Mouse (Mus musculus) thymus, postnatal 14 days (tissue): ENCODE data around the gene Fgf10.

Source experiments
- DNase-seq: peaks from one replicate; pipeline ENCODE4 v3.0.0; 2021

The Fgf10 gene

GRCm38 (mm10) chr13:118669491-118669890 lies at the start of gene Fgf10:
TSS of gene Fgf10 (plus strand) at chr13:118669791.
- DNase-seq: no peak

DNA sequence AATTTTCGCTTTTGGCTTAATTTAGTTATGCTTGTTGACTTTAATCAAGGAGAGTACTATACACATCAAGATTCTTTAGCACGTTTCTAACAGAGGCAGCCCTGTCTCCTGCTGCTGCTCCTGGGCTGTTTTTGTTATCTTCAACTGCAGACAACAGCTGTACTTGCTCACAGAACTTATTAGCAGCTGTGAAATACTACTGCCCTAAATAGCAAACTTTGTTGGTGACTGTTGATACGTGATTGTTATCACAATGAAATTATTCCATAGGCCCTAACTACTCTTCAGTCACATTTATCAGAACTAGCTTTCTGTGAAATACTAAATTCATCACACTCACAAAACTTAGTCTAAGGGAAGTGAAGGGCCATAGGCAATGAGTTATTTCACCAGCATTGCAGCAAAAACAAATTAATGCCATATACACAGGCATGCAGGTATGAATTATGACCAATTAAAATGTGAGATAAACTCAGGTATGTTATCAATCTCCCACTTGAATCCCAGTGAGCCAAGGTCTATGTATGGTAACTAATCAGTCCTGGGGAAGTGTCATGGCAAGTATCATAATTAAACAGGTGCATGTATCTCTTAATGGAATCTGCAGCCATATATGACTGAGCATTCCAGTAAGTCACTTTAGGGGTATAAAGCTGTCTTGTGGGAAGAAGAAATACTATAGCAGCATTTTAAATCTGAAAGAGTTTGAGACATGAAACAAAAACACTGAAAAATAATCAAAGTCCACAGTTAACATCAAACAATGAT lies 39.7 kb upstream of the Fgf10 start:
- DNase-seq: no peak

GRCm38 (mm10) chr13:118631500-118631899 lies 38.1 kb upstream of the Fgf10 start:
- DNase-seq: no peak

DNA sequence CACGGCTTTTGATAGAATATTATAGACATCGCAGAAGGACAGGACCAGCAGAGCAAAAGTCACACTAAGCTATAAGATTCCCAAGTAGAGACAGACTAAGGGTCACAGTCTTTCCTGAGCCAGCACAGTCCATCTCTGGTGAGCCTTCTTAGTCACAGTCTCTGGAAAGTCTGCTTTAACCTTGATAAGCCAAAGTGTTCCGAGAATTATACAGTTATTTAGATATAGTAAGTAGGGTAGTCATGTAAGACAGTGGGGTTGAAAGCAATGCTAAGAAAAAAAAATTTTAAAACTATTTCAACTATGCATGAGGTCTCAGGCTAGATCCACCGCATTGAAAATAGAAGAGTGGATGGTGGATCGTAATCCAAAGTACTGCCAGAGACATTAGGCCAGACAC lies 33.5 kb upstream of the Fgf10 start:
- no peak for DNase-seq

DNA sequence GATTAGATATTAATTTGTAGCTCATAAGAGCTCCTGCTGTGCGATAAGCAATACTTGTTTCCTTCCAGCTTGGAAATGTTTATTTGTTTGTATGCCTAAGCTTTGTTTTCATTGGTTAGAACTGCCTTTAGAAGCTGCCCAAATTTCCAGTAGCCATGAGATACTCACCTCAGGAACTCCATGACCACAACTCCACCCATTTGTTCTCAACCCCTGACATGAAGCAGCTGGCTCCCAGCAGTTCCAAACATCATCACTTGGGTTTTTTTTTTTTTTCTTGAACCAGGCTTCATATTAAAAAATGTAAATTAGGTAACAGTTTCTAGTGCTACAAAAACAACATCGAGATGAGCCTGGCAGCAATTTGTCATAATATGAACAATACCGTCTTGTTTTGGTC lies 27.0 kb upstream of the Fgf10 start:
- DNase-seq: no peak

- no peak for DNase-seq
Measured at GRCm38 (mm10) chr13:118643138-118643537, 26.5 kb upstream of the Fgf10 start.

GRCm38 (mm10) chr13:118656991-118657390 lies 12.6 kb upstream of the Fgf10 start:
- DNase-seq: no peak

- no peak for DNase-seq
Measured at GRCm38 (mm10) chr13:118658031-118658430, 11.6 kb upstream of the Fgf10 start.

DNA sequence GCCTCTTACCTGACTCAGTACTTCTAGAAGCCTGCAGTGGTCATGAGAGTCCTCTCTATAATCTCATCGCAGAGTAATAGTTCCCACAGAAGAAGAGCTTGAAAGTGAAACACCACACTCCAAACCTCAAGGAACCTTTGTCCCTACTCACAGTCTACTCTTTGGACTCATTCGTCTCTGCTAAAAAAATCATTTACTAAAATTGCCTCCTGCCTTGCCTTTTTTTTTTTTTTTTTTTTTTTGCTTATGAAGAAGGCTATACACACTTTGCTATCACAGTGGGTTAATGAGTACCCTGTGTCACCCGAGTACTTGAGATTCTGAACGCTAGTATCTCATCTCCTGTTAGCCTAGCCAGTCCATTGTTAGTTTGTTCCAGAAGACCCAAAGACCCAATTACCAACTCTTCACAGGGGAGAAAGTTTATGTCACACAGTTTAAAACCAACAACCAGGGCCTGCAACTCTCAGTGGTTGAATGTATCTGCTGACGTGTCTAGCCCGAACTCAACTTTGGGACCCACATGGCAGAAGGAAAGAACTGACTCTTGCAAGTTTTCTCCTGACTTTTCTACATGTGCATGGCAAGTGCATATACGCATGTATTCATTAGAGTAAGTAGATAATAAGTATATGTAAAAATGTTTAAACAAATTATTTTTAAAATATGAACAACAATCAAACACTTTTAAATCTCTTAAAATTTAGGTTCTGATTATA lies 10.8 kb upstream of the Fgf10 start:
- DNase-seq: no peak

GRCm38 (mm10) chr13:118661664-118662063 lies 7.9 kb upstream of the Fgf10 start:
- DNase-seq: no peak

- DNase-seq: no peak
Measured at GRCm38 (mm10) chr13:118664901-118665300, 4.7 kb upstream of the Fgf10 start.

DNA sequence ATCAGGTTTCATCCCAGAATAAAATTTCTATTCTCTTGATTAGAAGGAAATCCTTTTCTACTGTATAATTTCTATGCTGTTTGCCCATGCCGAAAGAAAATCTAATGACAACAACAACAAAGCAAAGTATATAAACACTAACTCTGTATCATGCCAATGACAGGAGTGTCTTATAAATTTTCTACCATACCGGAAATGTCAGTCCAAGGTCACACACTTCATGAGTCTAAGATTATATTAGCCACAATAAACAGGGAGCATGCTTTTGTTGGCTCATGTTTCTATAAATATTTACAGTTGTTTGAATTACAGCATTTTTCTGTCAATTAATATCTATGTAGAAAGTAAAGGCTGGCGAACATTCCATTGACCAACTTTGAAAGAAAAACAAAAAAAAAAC lies 9.6 kb downstream of the Fgf10 start:
- DNase-seq: no peak

DNA sequence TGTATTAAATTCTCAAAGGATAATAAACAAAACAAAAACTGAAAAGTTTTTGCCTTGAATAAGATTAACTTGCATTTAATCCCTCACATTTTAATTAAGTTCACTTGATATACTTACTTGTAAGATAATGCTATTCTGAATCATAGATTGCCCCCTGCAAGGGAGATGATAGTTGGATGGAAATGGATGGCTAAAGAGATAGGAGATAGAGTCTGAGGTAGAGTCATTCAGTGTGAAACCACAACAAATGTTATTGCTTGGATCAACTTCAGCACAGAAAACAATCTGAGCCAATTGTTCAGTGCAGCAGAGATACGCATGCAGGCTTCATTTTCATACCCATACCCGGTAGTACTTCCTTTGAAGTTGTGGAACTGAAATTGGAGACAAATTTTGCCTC lies 23.5 kb downstream of the Fgf10 start:
- no peak for DNase-seq

- no peak for DNase-seq
Measured at GRCm38 (mm10) chr13:118695103-118695502, 25.5 kb downstream of the Fgf10 start.

DNA sequence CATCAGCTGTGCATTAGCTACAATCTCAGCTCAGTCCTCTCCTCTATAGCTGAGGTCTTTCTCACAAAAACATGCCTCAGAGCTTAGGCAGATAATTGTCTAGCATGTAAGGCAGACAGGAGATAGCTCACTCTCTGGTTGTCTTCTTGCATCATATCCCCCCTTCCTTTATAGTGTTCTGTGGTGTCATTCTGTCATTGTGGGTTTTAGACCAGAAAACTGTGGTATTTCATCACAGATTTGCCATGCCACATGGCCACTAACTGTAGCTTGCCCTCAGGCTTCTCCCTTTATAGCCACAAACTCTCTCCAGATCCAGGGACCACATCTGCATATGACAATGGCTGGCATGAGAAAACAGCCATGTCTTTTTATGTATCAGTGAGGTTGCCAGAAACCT lies 34.1 kb downstream of the Fgf10 start:
- DNase-seq: no peak

DNA sequence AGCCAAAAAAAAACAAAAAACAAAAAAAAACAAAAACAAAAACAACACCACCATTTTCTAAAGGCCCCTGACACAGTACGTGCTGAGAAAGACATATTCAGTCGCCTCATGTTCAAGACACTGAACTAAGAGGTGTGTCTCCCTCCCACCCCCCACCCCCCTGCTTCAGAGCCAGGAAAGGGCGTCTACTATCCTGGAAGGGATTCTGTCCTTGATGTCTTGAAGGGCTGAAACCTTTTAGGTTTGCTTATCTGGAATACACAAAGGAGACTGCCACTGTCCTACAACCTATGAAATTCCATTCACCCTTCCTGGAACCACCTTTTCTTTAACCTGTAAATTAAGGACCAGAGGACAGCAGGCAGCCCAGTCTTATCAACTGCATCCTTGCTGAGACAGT lies 36.1 kb downstream of the Fgf10 start:
- no peak for DNase-seq

- DNase-seq: no peak
Measured at GRCm38 (mm10) chr13:118709912-118710311, 40.3 kb downstream of the Fgf10 start.

GRCm38 (mm10) chr13:118713626-118714150 lies 44.1 kb downstream of the Fgf10 start:
- no peak for DNase-seq

GRCm38 (mm10) chr13:118714284-118715065 lies 44.9 kb downstream of the Fgf10 start:
- DNase-seq: no peak

GRCm38 (mm10) chr13:118715066-118716018 lies 45.8 kb downstream of the Fgf10 start:
- no peak for DNase-seq

DNA sequence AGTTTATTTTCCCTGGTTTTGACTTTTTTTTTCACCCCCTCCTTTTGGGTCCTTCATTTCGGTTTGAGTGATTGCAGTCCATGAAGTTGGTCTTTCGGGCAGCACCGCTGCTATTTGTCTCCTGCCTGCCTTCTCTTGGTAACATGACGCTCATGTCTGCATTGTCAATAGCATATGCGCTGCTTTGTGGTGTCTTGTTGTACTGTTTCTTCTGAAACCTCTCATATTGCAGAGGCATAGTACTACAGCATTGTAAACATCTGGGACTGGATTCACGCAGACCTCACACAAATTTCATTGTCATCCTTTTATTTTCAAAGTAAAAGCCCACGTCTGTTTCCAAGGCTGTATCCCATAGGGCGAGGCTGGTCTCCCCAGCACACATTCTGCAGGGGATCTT lies 46.7 kb downstream of the Fgf10 start:
- DNase-seq: no peak

DNA sequence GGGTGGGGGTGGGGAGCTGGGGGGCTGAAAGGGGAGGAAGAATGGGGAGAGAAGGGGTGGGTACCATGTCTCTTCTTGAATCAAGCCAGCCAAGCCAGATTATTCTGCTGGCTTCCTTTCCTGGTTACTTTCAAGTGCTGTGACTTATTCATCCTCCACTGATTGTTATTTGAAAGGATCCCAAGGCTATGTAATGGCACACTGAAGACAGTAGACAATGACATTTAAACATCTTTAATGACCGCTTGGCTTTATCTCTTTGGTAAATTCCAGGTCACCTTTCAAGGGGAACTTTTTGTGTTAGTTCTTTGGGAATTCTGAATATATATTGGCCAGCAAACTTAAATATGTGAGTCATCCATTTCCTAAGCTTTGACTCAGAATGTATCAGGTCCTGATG lies 47.1 kb downstream of the Fgf10 start:
- no peak for DNase-seq
